Mouse (Mus musculus) retina, postnatal 1 day (tissue): ENCODE results near the gene Snapc1.
A peak's percentile ranks its signal among the peaks of the same experiment; 100 is the strongest.

Experiments used
- DNase-seq: peaks from one replicate; pipeline ENCODE4 v3.0.0-alpha.2; 2012

Gene Snapc1

GRCm38 (mm10) chr12:73964291-73965281, at the start of gene Snapc1:
TSS of gene Snapc1 (plus strand) at chr12:73964481.
- peak; percentile 98 for DNase-seq

- DNase-seq: no peak
These were observed 45.8 kb upstream of the Snapc1 start for GRCm38 (mm10) chr12:73918479-73918878.

- DNase-seq: no peak
These were observed 34.0 kb upstream of the Snapc1 start for GRCm38 (mm10) chr12:73930266-73930665.

DNA sequence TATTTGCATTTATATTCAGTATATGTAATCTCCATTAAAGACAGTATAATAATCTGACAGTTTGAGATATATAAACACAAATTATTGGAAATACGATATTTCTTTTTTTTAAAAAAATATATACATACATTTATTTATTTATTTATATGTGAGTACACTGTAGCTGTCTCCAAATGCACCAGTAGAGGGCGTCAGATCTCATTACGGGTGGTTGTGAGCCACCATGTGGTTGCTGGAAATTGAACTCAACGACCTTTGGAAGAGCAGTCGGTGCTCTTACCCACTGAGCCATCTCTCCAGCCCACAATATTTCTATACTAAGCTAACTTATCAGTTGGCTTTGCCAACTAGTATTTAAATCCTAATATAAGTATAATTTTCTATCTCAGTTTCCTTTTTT, 33.0 kb upstream of the Snapc1 start:
- peak; percentile 59 for DNase-seq

DNA sequence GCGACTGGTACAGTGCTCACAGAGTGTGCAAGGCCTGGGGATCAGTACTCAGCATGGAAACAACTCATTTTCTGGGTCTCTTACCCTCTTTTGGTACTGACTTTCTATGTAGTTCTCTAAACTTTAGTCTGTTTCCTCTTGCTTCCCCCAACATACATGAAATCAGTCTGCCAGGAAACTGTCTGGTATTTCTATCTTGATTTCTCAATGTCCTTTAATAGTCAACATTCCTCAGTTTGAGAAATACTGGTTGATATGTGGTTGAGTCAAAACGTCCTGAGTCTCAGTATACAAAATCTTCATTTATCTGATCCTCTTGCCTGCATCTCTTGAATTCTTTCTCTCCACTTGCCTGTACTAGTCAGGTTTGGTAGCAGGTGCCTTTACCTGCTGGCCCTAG, 29.8 kb upstream of the Snapc1 start:
- no peak for DNase-seq

DNA sequence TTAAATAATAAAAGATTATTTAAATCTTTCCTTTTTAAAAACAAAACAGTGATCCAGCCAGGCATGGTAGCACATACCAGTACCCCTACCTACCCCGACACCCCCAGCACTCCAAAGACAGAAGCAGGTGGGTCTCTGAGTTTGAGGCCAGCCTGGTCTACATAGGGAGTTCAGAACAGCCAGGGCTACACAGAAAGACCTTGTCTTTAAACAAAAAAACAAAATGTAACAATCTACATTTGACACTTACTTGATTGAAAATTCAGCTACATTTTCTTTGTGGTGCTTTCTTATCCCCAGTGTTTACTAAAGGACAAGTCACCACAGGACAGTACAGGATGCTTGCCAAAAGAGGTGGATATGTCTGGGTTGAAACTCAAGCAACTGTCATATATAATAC, 26.9 kb upstream of the Snapc1 start, which contains the start of gene Gm49321:
Gene Gm49321 (plus strand): TSS at position 301 of the 400 bp plus-strand sequence.
- no peak for DNase-seq

GRCm38 (mm10) chr12:73939542-73939941, 24.7 kb upstream of the Snapc1 start:
- no peak for DNase-seq

- no peak for DNase-seq
These were observed 15.9 kb upstream of the Snapc1 start for GRCm38 (mm10) chr12:73948415-73948814.

- peak; percentile 74 for DNase-seq
These were observed 14.8 kb upstream of the Snapc1 start for GRCm38 (mm10) chr12:73949318-73950058.

DNA sequence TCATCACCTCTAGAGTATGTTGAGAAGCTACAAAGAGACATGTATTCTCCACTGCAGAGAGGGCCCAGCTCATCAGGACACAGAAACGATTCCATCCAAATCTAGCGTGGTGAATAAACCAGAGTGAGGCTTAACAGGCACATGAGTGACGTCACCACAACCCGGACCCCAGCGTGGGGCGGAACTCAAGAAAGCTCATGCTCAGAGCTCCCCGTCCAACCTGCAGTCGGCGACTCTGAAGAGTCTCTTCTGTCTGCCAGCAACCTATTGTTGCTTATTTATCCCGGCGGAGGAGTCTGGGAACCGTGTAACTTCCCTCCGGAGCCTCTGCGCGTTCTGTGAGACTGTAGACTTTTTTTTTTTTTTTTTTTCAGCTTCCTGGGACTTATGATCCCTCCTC, 11.4 kb upstream of the Snapc1 start:
- DNase-seq: peak; percentile 75

DNA sequence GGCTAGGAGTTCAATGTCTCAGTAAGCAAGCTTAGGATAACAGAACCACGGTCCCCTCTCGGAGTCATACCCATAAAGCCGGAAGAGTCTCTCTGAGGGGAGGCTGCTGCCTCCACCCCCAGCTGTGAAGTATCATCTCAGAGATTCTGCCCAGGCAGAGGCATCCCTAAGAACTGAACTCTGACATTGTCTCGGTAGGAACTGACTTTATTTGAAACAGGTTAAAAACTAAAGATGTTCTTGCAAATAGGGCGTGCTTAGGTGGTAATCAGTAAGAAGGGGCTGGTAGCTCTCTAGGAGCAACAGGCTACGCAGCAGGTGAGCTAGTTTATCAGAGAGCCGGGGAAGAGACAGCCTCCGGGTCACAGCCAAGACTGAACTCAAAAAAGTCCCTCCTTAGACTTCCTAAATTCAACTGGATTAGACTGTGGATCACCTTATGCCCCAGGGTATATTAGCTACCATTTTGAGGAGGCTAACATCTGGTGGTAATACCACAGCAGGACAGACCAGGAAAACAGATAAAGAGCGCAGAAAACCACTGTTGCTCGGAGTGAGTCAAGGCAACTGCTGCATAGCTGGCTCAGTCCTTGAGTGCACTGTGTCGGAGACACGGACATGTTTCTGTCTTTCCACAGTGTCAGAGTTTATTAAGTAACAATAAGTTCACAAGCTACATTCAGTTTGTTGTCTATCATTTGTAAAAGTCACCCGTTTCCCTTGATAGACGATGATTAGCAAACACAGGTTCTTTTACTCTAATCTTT, 10.7 kb upstream of the Snapc1 start:
- no peak for DNase-seq

GRCm38 (mm10) chr12:73954785-73955184, 9.5 kb upstream of the Snapc1 start:
- DNase-seq: no peak

- DNase-seq: no peak
These were observed 6.6 kb upstream of the Snapc1 start for GRCm38 (mm10) chr12:73957676-73958075.

DNA sequence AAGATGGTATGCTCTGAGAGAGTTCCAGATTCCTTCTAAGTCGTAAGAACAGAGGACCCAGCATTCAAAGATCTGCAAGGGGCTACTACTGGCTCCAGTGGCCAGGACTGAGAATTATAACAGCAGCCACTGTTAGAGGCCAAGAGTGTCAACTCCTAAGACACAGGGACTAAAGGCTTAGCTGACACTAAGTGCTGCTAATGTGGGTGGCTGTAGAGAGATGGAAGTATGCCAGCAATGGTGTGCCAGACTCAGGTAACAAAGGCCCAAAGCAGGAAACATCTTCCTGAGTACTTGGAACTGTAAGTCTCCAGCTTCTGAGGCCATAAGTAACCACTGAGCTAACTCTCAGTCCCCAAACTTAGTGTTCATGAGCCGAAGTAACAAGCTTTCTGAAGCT, 5.5 kb upstream of the Snapc1 start:
- DNase-seq: no peak

DNA sequence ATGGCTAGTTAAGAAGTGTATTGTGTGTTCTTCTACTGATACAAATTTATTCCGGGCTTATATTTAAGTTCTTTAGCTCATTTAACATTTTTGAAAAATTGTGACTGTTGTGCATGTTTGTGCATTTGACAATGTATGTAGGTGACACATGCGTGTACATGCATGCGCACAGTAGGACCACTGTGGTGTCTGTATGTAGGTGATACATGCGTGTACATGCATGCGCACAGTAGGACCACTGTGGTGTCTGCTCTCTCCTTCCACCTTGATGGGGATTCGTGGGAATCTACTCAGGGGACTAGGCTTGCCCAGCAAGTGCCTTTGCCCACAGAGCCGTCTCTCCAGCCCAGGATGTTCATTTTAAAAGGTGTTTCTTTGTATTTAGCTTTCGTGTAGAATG, 4.9 kb downstream of the Snapc1 start:
- DNase-seq: no peak

- DNase-seq: no peak
These were observed 10.3 kb downstream of the Snapc1 start for GRCm38 (mm10) chr12:73974584-73974983.

- DNase-seq: no peak
These were observed 13.9 kb downstream of the Snapc1 start for GRCm38 (mm10) chr12:73978144-73978543.

GRCm38 (mm10) chr12:73979667-73980066, 15.4 kb downstream of the Snapc1 start:
- no peak for DNase-seq

GRCm38 (mm10) chr12:73982533-73982932, 18.3 kb downstream of the Snapc1 start:
- DNase-seq: peak; percentile 82

DNA sequence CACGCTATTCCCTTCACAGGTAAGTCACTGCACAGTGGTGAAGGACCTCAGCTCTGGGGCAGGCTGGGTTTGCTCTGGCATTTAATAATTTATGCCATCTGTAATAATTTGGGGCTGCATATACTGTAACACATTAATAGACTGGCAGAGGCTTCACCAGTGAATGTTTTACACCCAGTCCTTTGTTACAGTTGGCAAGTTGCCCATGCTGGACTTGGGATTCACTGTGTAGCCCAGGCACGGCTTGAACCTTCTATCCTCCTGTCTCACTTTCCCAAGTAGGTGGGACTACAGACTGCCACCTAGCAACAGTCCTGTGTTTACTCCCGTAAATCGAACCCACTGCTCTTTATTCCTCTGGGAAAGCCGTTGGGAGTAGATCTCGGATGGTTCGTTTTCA, 22.0 kb downstream of the Snapc1 start:
- DNase-seq: peak; percentile 44

GRCm38 (mm10) chr12:73988393-73989008, 24.2 kb downstream of the Snapc1 start:
- no peak for DNase-seq

GRCm38 (mm10) chr12:73989594-73989993, 25.3 kb downstream of the Snapc1 start:
- peak; percentile 52 for DNase-seq

DNA sequence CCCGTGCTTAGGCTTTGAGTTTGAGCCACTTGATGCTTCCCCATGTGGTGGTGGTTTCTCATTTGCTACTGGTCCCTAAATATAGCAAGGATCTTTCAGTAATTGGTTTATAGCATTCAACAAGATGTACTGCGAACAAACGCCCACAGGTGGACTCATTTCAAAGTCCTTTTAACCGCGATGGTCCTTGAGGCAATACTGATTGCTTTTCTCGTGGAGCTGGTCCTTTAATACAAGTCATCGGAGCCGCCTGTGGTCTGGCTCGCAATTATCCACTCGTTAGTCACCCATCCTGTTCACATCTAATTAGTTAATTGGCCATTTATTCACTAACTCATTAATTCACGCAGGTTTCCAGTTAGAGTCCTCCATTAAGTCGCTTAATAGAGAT, 32.6 kb downstream of the Snapc1 start:
- DNase-seq: peak; percentile 85
